Mouse (Mus musculus): ENCODE results near the gene Bmp10.

DNA sequence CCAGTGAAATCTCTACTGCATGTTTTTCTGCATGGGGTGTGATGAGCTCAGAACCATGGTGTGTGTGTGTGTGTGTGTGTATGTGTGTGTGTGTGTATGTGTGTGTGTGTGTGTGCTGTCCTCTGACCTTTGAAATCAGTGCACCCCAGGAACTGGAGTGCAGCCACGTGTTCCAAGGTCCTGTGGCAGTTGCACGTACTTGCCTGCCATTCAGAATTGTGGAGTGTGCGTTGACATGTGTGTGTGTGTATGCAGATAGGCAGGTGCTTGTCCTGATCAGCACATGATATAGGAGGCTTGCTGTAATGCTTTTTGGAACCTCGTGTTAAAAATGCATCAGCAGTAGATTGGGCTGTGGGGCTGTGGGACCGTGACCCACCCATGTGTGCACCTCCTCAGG, 1.8 kb upstream of the Bmp10 start:
- TF ChIP-seq CTCF (IDR thresholded peaks at IDR 0.05; ENCODE audit: borderline replicate concordance, extremely low read depth, insufficient read depth, insufficient read length), result no peak
- no peak for TF ChIP-seq POLR2A (IDR thresholded peaks at IDR 0.05; ENCODE audit: borderline replicate concordance, extremely low read depth, insufficient read depth, insufficient read length, poor library complexity, severe bottlenecking)
